Mouse (Mus musculus): ENCODE results near the gene Zfp503. TPM values are rescaled to one million over a fixed set of nuclear protein-coding genes. Genes with fewer than 3 reads are reported as not detected.

The Zfp503 gene
- total RNA-seq, 2 experiments from 2014 or later, result 2.2 to 4.0 TPM

GRCm38 (mm10) chr14:21994061-21994990 lies 4.9 kb upstream of the Zfp503 start:
- intact Hi-C loops (cut with DNase I), result no loop called here
- no peak for DNase-seq (ENCODE audit: low spot score in 2 of 2)

- intact Hi-C loops (cut with DNase I), result no loop called here
- no peak for DNase-seq (ENCODE audit: low spot score in 2 of 2)
Measured at GRCm38 (mm10) chr14:21993251-21994060, 4.1 kb upstream of the Zfp503 start.

- no peak for DNase-seq (ENCODE audit: low spot score in 2 of 2)
- intact Hi-C loops (cut with DNase I), result no loop called here
Measured at GRCm38 (mm10) chr14:21992321-21992885, 3.0 kb upstream of the Zfp503 start.

GRCm38 (mm10) chr14:21991856-21992255 lies 2.5 kb upstream of the Zfp503 start:
- no peak for DNase-seq (ENCODE audit: low spot score in 2 of 2)
- intact Hi-C loops (cut with DNase I), result no loop called here

GRCm38 (mm10) chr14:21991251-21991780 lies 1.9 kb upstream of the Zfp503 start:
- intact Hi-C loops (cut with DNase I), result no loop called here

GRCm38 (mm10) chr14:21990321-21991021 lies 1.1 kb upstream of the Zfp503 start:
- intact Hi-C loops (cut with DNase I), result no loop called here
- DNase-seq (ENCODE audit: low spot score in 2 of 2), result no peak

More at GRCm38 (mm10) chr14:21991251-21991780, 1.9 kb upstream of the Zfp503 start:
- DNase-seq (ENCODE audit: low spot score in 2 of 2), result no peak

GRCm38 (mm10) chr14:21988577-21989290 lies 667 bp downstream of the Zfp503 start:
- intact Hi-C loops (cut with DNase I), result loop anchor here (1.0 to 10.0 kb wide), 3 partner anchors 454 to 1416 kb away; no protein-coding TSS in a partner anchor
- DNase-seq (ENCODE audit: low spot score in 2 of 2), result no peak

GRCm38 (mm10) chr14:21987660-21988576 lies 1.5 kb downstream of the Zfp503 start:
- peak; percentile 86 to 91 for DNase-seq (ENCODE audit: low spot score in 2 of 2)
- intact Hi-C loops (cut with DNase I), result loop anchor here (1.0 to 10.0 kb wide), 5 partner anchors 454 to 1417 kb away; no protein-coding TSS in a partner anchor

GRCm38 (mm10) chr14:21986733-21987659 lies 2.4 kb downstream of the Zfp503 start:
- intact Hi-C loops (cut with DNase I), result loop anchor here (2.0 to 10.0 kb wide), 4 partner anchors 455 to 1418 kb away; no protein-coding TSS in a partner anchor
- no peak for DNase-seq (ENCODE audit: low spot score in 2 of 2)

- peak; percentile 73 to 80 for DNase-seq (ENCODE audit: low spot score in 2 of 2)
- intact Hi-C loops (cut with DNase I), result loop anchor here (2.0 to 10.0 kb wide), 4 partner anchors 456 to 1419 kb away; no protein-coding TSS in a partner anchor
Measured at GRCm38 (mm10) chr14:21985981-21986732, 3.2 kb downstream of the Zfp503 start.

- DNase-seq (ENCODE audit: low spot score in 2 of 2), result no peak
- intact Hi-C loops (cut with DNase I), result loop anchor here (5.0 to 10.0 kb wide), 2 partner anchors 457 to 1419 kb away; no protein-coding TSS in a partner anchor
Measured at GRCm38 (mm10) chr14:21985426-21985931, 3.9 kb downstream of the Zfp503 start.

GRCm38 (mm10) chr14:21984757-21985425 lies 4.5 kb downstream of the Zfp503 start:
- no peak for DNase-seq (ENCODE audit: low spot score in 2 of 2)
- intact Hi-C loops (cut with DNase I), result loop anchor here (5.0 to 10.0 kb wide), 2 partner anchors 457 to 1420 kb away; no protein-coding TSS in a partner anchor

- DNase-seq (ENCODE audit: low spot score in 2 of 2), result no peak
- intact Hi-C loops (cut with DNase I), result loop anchor here (10.0 kb wide), 1 partner anchor 1421 kb away; no protein-coding TSS in a partner anchor
Measured at GRCm38 (mm10) chr14:21983950-21984730, 5.3 kb downstream of the Zfp503 start.
